In genomic region chr12:112473777-112474176, GRCm38 (mm10) we compare ENCODE assay signal across 8 mouse cellular contexts. TPM values are rescaled to one million over a fixed set of nuclear protein-coding genes. Genes with fewer than 3 reads are reported as not detected.
A peak's percentile ranks its signal among the peaks of the same experiment; 100 is the strongest.
DNase-seq lines count a peak whose midpoint lies in the region; ATAC-seq lines count a peak whose summit lies in the region.

No protein-coding gene starts in this region.

- no peak overlapping the region for H3K27ac ChIP-seq in hindbrain, embryonic 16.5 days (ENCODE audit: low read depth, low read length)

- H3K36me3 ChIP-seq in hindbrain, embryonic 16.5 days (ENCODE audit: control insufficient read depth, insufficient read depth, low read length), result no peaks in the 10 kb centered on the region

- H3K4me2 ChIP-seq in hindbrain, embryonic 16.5 days (ENCODE audit: low read length), result no peak overlapping the region

- H3K4me1 ChIP-seq in hindbrain, embryonic 16.5 days (ENCODE audit: control insufficient read depth, insufficient read depth, low read depth, low read length), result peaks cover 10% of the 10 kb centered on the region

- 15% methylated on average over 9 of the region's 9 CpGs for WGBS in hindbrain, embryonic 16.5 days

- H3K9ac ChIP-seq in hindbrain, embryonic 16.5 days (ENCODE audit: low read depth, low read length), result no peak overlapping the region

- H3K4me3 ChIP-seq in hindbrain, embryonic 16.5 days (ENCODE audit: low read length), result no peak overlapping the region

- peaks cover 5% of the 10 kb centered on the region; the same call in 1 of the 2 replicates for H3K27me3 ChIP-seq in hindbrain, embryonic 16.5 days (replicated peaks; ENCODE audit: control insufficient read depth, insufficient read depth, low read length)

- ATAC-seq in hindbrain, embryonic 16.5 days, result peak; percentile 77
- ATAC-seq in megakaryocyte progenitor cell, adult 5-6 weeks (replicated peaks; ENCODE audit: poor library complexity), result peak; percentile 90

- peak; percentile 90 for DNase-seq in NIH3T3 (ENCODE audit: low read depth)
- peak; percentile 58 for DNase-seq in cerebellum, adult 9-11 months
- DNase-seq in frontal cortex, postnatal 14 days (ENCODE audit: low spot score in 2 of 2), result peak; percentile 64 to 81
- DNase-seq in left cerebral cortex, adult 11 months (ENCODE audit: low spot score), result peak; percentile 61
- peak; percentile 73 for DNase-seq in right cerebral cortex, postnatal 25 days
- peak; percentile 70 to 85 for DNase-seq in urinary bladder, postnatal 36 days (ENCODE audit: low spot score in 2 of 2)

- no peaks in the 10 kb centered on the region for H3K9me3 ChIP-seq in hindbrain, embryonic 16.5 days (ENCODE audit: control insufficient read depth, low read length)

RNA-seq across cellular contexts. Expression of gene A530016L24Rik, which starts 15.5 kb away (rescaled TPM):
- polyA plus RNA-seq in hindbrain, embryonic 16.5 days (2015; fragmentation: Nextera tagmentation; extraction: Ambion mirVana), result 0.10 and 0.12 TPM in 2 replicates
- total RNA-seq in megakaryocyte progenitor cell, adult 5-6 weeks (2015), result not detected in 2 replicates
- not detected in 2 replicates for total RNA-seq in megakaryocyte progenitor cell, adult 5-6 weeks (2017)

RNA-seq across cellular contexts. Expression of gene Tmem179, which starts 42.8 kb away (rescaled TPM):
- polyA plus RNA-seq in hindbrain, embryonic 16.5 days (2015; fragmentation: Nextera tagmentation; extraction: Ambion mirVana), result 92.7 and 96.1 TPM in 2 replicates
- not detected in 2 replicates for total RNA-seq in megakaryocyte progenitor cell, adult 5-6 weeks (2015)
- not detected in 2 replicates for total RNA-seq in megakaryocyte progenitor cell, adult 5-6 weeks (2017)
